Mouse (Mus musculus) forebrain, postnatal 0 days (tissue): ENCODE data around the gene Dbndd1. TPM values are rescaled to one million over a fixed set of nuclear protein-coding genes. Genes with fewer than 3 reads are reported as not detected.
"Not testable (repeated sequence)": the region's sequence is repeated elsewhere in the genome, so short reads cannot be mapped to it uniquely, and the experiment has no call there.

Experiments used
- ATAC-seq: fragments of 200-750 bp; cut with Nextera tagmentation; 2 replicates; pipeline ENCODE4 v1.8.0; 2017; ENCODE audit warnings: mild to moderate bottlenecking, moderate library complexity
- DNase-seq: peaks from one replicate; pipeline ENCODE4 v3.0.0-alpha.2; 2015
- H3K27ac ChIP-seq: fragments of 300-500 bp; sonication (generic); 2 replicates; pipeline ENCODE4 v1.5.1; 2014; ENCODE audit warnings: low read depth, mild to moderate bottlenecking, antibody characterized with exemption, low read length, moderate library complexity, mixed read lengths
- H3K27me3 ChIP-seq: fragments of 300-500 bp; sonication (generic); 2 replicates; pipeline ENCODE4 v1.6.1; 2014; ENCODE audit warnings: mild to moderate bottlenecking, low read length, mixed read lengths; ENCODE audit not compliant: insufficient read depth
- H3K36me3 ChIP-seq: fragments of 300-500 bp; sonication (generic); 2 replicates; pipeline ENCODE4 v1.6.1; 2014; ENCODE audit warnings: mild to moderate bottlenecking, moderate library complexity; ENCODE audit not compliant: insufficient read depth
- H3K4me1 ChIP-seq: fragments of 300-500 bp; sonication (generic); 2 replicates; pipeline ENCODE4 v1.6.1; 2014; ENCODE audit warnings: antibody characterized with exemption; ENCODE audit not compliant: insufficient read depth
- H3K4me2 ChIP-seq: fragments of 300-500 bp; sonication (generic); 2 replicates; pipeline ENCODE4 v1.6.1; 2014; ENCODE audit warnings: low read depth, mild to moderate bottlenecking, moderate library complexity
- H3K4me3 ChIP-seq: fragments of 300-500 bp; sonication (generic); 2 replicates; pipeline ENCODE4 v1.5.1; 2014; ENCODE audit warnings: low read depth, low read length, mixed read lengths
- H3K9ac ChIP-seq: fragments of 300-500 bp; sonication (generic); 2 replicates; pipeline ENCODE4 v1.6.1; 2014; ENCODE audit warnings: mild to moderate bottlenecking
- H3K9me3 ChIP-seq: fragments of 300-500 bp; sonication (generic); 2 replicates; pipeline ENCODE4 v1.6.1; 2016; ENCODE audit warnings: low read length
- CTCF ChIP-seq: sonication (generic); IDR thresholded peaks from 2 replicates; pipeline ENCODE4 v1.5.1; 2016; ENCODE audit warnings: antibody characterized with exemption, control low read depth, low read depth
- WGBS: fragments of 180-500 bp; shearing (Covaris S2); extraction: QIAGEN DNeasy Blood & Tissue Kit; methylation state at CpG from one replicate; pipeline ENCODE4 v1.1.7; 2014; 5-methylcytosine and 5-hydroxymethylcytosine counted together
- polyA plus RNA-seq: library from polyadenylated mRNA; unstranded; fragments of >200 nt; fragmentation: Nextera tagmentation; extraction: Ambion mirVana; gene quantifications from 2 replicates; pipeline ENCODE4 v1.2.1, GENCODE M21; 2015
- total RNA-seq: library from RNA; depleted of rRNA; stranded (reverse); fragments of >200 nt; gene quantifications from 2 replicates; pipeline ENCODE4 v1.2.3, GENCODE M21; 2014; rRNA removed

The Dbndd1 gene
- total and polyA plus RNA-seq, 2 experiments from 2014 or later, result 69.5 to 70.8 TPM

DNA sequence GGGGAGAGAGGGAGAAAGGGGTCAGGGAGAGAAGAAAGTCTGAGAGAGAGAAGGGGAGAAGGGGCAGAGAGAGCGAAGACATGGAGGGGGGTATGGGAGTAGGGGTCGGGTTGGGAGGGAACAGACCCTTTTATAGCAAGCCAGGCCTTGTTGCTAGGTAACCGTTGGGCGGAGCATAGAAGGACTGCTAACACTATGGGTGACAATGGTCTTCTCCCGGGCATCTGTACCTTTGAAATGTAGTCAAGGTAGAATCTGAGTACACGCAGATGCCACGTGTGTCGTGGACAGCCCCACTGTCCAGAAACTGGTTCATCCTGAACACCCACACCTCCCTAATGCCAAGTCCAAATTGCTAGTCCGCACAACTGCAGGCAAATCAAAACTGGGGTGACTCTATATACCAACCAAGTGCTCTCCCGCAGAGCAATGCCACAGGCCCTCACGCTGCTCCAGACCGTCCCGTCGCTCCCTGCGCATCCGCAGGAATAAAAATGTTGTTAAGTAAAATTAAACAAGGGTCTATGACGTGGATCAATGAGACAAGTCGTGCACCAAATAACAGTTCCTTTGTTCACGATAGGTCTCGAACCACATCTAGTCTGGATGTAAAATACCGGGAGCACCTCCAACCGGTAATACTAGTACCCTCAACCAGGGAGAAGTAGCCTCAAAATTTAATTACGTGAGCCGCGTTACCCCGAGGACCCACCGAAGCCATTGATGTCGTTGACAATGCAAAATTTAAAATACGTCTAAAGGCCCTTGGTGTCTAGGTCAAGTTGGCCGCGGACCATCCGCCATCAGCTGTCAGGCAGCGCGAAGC is 38.1 kb downstream of the Dbndd1 start:
- H3K36me3 ChIP-seq, result peaks cover 8% of the 10 kb centered on the region
- peak overlapping the region; percentile 96 for H3K27ac ChIP-seq
- peak overlapping the region; percentile 87 for H3K9ac ChIP-seq
- H3K4me2 ChIP-seq, result peak overlapping the region; percentile 62
- peak overlapping the region; percentile 87 for H3K4me3 ChIP-seq
- WGBS, result 7% methylated on average over 34 of the region's 34 CpGs
- ATAC-seq (peak; percentile 55), DNase-seq (peak; percentile 69)
- no peak for TF ChIP-seq CTCF
- H3K27me3 ChIP-seq, result no peaks in the 10 kb centered on the region
- no peaks in the 10 kb centered on the region for H3K9me3 ChIP-seq
- H3K4me1 ChIP-seq, result 0 out of 2 replicates have a peak, but pooled peaks cover 7% of the 10 kb centered on the region

DNA sequence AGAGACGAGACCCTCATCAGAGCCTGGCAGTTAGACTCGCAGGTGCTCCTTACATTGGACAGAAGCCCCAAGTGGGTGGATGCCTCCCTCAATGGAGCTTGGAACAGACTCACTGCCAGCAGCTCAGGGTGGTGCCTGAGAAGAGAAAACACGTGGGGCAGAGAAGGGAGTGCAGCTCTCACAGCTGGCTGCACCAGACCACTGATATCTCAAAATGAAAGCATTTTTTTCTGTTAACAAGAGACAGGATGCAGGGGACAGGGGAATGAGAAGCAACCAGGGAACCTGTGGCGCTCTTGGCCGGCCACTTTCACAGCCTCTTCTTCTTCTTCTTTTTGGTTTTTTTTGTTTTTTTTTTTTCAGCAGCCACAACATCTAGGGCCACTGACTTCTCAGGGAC is 40.7 kb downstream of the Dbndd1 start:
- not testable (repeated sequence) for ATAC-seq

GRCm38 (mm10) chr8:123472991-123473390 is 42.3 kb downstream of the Dbndd1 start:
- H3K4me2 ChIP-seq, ATAC-seq, H3K9me3 ChIP-seq, DNase-seq, H3K4me1 ChIP-seq, H3K36me3 ChIP-seq, H3K27me3 ChIP-seq, H3K9ac ChIP-seq, H3K4me3 ChIP-seq, H3K27ac ChIP-seq: not testable (repeated sequence)
- 84% methylated on average over 6 of the region's 6 CpGs for WGBS

More for the DNA sequence above, 40.7 kb downstream of the Dbndd1 start:
- not testable (repeated sequence) for H3K9me3 ChIP-seq, H3K27me3 ChIP-seq, H3K27ac ChIP-seq, DNase-seq, H3K36me3 ChIP-seq, H3K4me1 ChIP-seq, H3K4me3 ChIP-seq, H3K9ac ChIP-seq, H3K4me2 ChIP-seq
- 67% methylated on average over 5 of the region's 5 CpGs for WGBS

- 78% methylated on average over 3 of the region's 3 CpGs for WGBS
- Histone ChIP-seq H3K9me3 (no peaks in the 10 kb centered on the region), H3K9ac (no peak overlapping the region), H3K27ac (no peak overlapping the region), H3K4me3 (no peak overlapping the region), H3K4me2 (no peak overlapping the region), H3K4me1 (no peaks in the 10 kb centered on the region), H3K36me3 (peaks cover 17% of the 10 kb centered on the region), H3K27me3 (no peaks in the 10 kb centered on the region)
- no peak for DNase-seq
- ATAC-seq, result no peak
- TF ChIP-seq CTCF, result no peak
Measured at GRCm38 (mm10) chr8:123467476-123467875, 47.8 kb downstream of the Dbndd1 start.

- Histone ChIP-seq H3K4me2 (no peak overlapping the region), H3K9me3 (no peaks in the 10 kb centered on the region), H3K9ac (no peak overlapping the region), H3K27me3 (no peaks in the 10 kb centered on the region), H3K27ac (no peak overlapping the region), H3K36me3 (peaks cover 53% of the 10 kb centered on the region), H3K4me3 (no peak overlapping the region), H3K4me1 (no peaks in the 10 kb centered on the region)
- 90% methylated on average over 4 of the region's 4 CpGs for WGBS
- DNase-seq (no peak), ATAC-seq (no peak)
- TF ChIP-seq CTCF, result no peak
Measured at GRCm38 (mm10) chr8:123463651-123464050, 51.6 kb downstream of the Dbndd1 start.

Other genes with a start within 250 kb of the Dbndd1 start
- gene Fanca, start 196.9 kb downstream of the Dbndd1 start, total RNA-seq, result 5.0 and 5.6 TPM in 2 replicates
- 2.6 and 2.7 TPM in 2 replicates for gene Fanca, start 196.9 kb downstream of the Dbndd1 start, polyA plus RNA-seq
- 37.0 and 37.8 TPM in 2 replicates for gene Spire2, start 182.8 kb downstream of the Dbndd1 start, total RNA-seq
- gene Spire2, start 182.8 kb downstream of the Dbndd1 start, polyA plus RNA-seq, result 21.3 and 24.2 TPM in 2 replicates
- 434 and 487 TPM in 2 replicates for gene Tcf25, start 141.7 kb downstream of the Dbndd1 start, total RNA-seq
- 275 and 296 TPM in 2 replicates for gene Tcf25, start 141.7 kb downstream of the Dbndd1 start, polyA plus RNA-seq
- gene Mc1r, start 108.4 kb downstream of the Dbndd1 start, total RNA-seq, result 0.10 TPM in 1 of 2 replicates, not detected in the other
- gene Mc1r, start 108.4 kb downstream of the Dbndd1 start, polyA plus RNA-seq, result 0.07 and 0.08 TPM in 2 replicates
- gene Tubb3, start 104.0 kb downstream of the Dbndd1 start, total RNA-seq, result 3,807 and 3,931 TPM in 2 replicates
- 2,045 and 2,116 TPM in 2 replicates for gene Tubb3, start 104.0 kb downstream of the Dbndd1 start, polyA plus RNA-seq
- 35.8 and 41.4 TPM in 2 replicates for gene Def8, start 91.9 kb downstream of the Dbndd1 start, total RNA-seq
- gene Def8, start 91.9 kb downstream of the Dbndd1 start, polyA plus RNA-seq, result 35.0 and 36.4 TPM in 2 replicates
- 14.7 and 20.1 TPM in 2 replicates for gene Afg3l1, start 37.6 kb downstream of the Dbndd1 start, total RNA-seq
- 32.0 and 40.7 TPM in 2 replicates for gene Afg3l1, start 37.6 kb downstream of the Dbndd1 start, polyA plus RNA-seq
- gene Gas8, start 3.4 kb upstream of the Dbndd1 start, total RNA-seq, result 32.7 and 33.7 TPM in 2 replicates
- gene Gas8, start 3.4 kb upstream of the Dbndd1 start, polyA plus RNA-seq, result 46.2 and 51.9 TPM in 2 replicates
- gene Rhou, start 138.5 kb upstream of the Dbndd1 start, total RNA-seq, result 41.1 and 52.5 TPM in 2 replicates
- gene Rhou, start 138.5 kb upstream of the Dbndd1 start, polyA plus RNA-seq, result 7.6 and 10.5 TPM in 2 replicates